Mouse (Mus musculus) hindbrain, embryonic 11.5 days (tissue): ENCODE data around the gene Olfr77. TPM values are rescaled to one million over a fixed set of nuclear protein-coding genes. Genes with fewer than 3 reads are reported as not detected.

Experiments used
- ATAC-seq: fragments of 200-750 bp; cut with Nextera tagmentation; 2 replicates; pipeline ENCODE4 v1.8.0; 2017; ENCODE audit warnings: mild to moderate bottlenecking, moderate TSS enrichment, moderate library complexity; ENCODE audit not compliant: low FRiP score
- DNase-seq: peaks from one replicate; pipeline ENCODE4 v3.0.0-alpha.2; 2015; ENCODE audit warnings: low spot score
- H3K27ac ChIP-seq: fragments of 300-500 bp; sonication (generic); 2 replicates; pipeline ENCODE4 v1.5.1; 2014; ENCODE audit warnings: mild to moderate bottlenecking, low read depth, low read length
- H3K27me3 ChIP-seq: fragments of 300-500 bp; sonication (generic); 2 replicates; pipeline ENCODE4 v1.6.1; 2014; ENCODE audit warnings: mild to moderate bottlenecking, low read length, moderate library complexity, mixed read lengths; ENCODE audit not compliant: control insufficient read depth, insufficient read depth
- H3K36me3 ChIP-seq: fragments of 300-500 bp; sonication (generic); 2 replicates; pipeline ENCODE4 v1.6.1; 2014; ENCODE audit warnings: mild to moderate bottlenecking, low read length, moderate library complexity, mixed read lengths; ENCODE audit not compliant: control insufficient read depth, insufficient read depth
- H3K4me1 ChIP-seq: fragments of 300-500 bp; sonication (generic); replicated peaks from 2 replicates; pipeline ENCODE4 v1.6.1; 2014; ENCODE audit warnings: low read length, mixed read lengths; ENCODE audit not compliant: control insufficient read depth, insufficient read depth
- H3K4me2 ChIP-seq: fragments of 300-500 bp; sonication (generic); replicated peaks from 2 replicates; pipeline ENCODE4 v1.6.1; 2014; ENCODE audit warnings: mild to moderate bottlenecking, low read depth, low read length
- H3K4me3 ChIP-seq: fragments of 300-500 bp; sonication (generic); 2 replicates; pipeline ENCODE4 v1.5.1; 2014; ENCODE audit warnings: low read depth, low read length
- H3K9ac ChIP-seq: fragments of 300-500 bp; sonication (generic); 2 replicates; pipeline ENCODE4 v1.6.1; 2014; ENCODE audit warnings: low read depth, low read length
- H3K9me3 ChIP-seq: fragments of 300-500 bp; sonication (generic); 2 replicates; pipeline ENCODE4 v1.6.1; 2016; ENCODE audit warnings: low read length; ENCODE audit not compliant: control insufficient read depth
- WGBS: fragments of 180-500 bp; shearing (Covaris S2); extraction: QIAGEN DNeasy Blood & Tissue Kit; methylation state at CpG from one replicate; pipeline ENCODE4 v1.1.7; 2014; 5-methylcytosine and 5-hydroxymethylcytosine counted together
- polyA plus RNA-seq: library from polyadenylated mRNA; unstranded; fragments of >200 nt; fragmentation: Nextera tagmentation; extraction: Ambion mirVana; gene quantifications from 2 replicates; pipeline ENCODE4 v1.2.1, GENCODE M21; 2014

The Olfr77 gene
- polyA plus RNA-seq: 0.22 TPM in 2 replicates

GRCm38 (mm10) chr9:19916565-19916964, at the start of gene Olfr77:
Gene Olfr77, plus strand, starts transcription at chr9:19916865.
- no peak for ATAC-seq
- Histone ChIP-seq H3K9me3 (0 out of 2 replicates have a peak, but pooled peaks cover 2% of the 10 kb centered on the region), H3K4me1 (no peaks in the 10 kb centered on the region), H3K27me3 (no peaks in the 10 kb centered on the region), H3K4me2 (no peak within 1 kb of the TSS), H3K36me3 (no peaks in the 10 kb centered on the region), H3K4me3 (no peak within 1 kb of the TSS), H3K9ac (no peak within 1 kb of the TSS), H3K27ac (no peak within 1 kb of the TSS)
- 88% methylated on average over 2 of the region's 2 CpGs for WGBS
- DNase-seq: no peak

- ATAC-seq (no peak), DNase-seq (no peak)
- Histone ChIP-seq H3K9ac (no peak within 1 kb of the TSS), H3K27me3 (no peaks in the 10 kb centered on the region), H3K4me1 (no peaks in the 10 kb centered on the region), H3K4me3 (no peak within 1 kb of the TSS), H3K27ac (no peak within 1 kb of the TSS), H3K36me3 (no peaks in the 10 kb centered on the region), H3K4me2 (no peak within 1 kb of the TSS), H3K9me3 (peaks cover 2% of the 10 kb centered on the region; the same call in 1 of the 2 replicates)
Observed at GRCm38 (mm10) chr9:19887904-19888303, 28.8 kb upstream of the Olfr77 start, which contains the start of gene Olfr862. Gene Olfr862, minus strand, starts transcription at chr9:19888004.

- no peak overlapping the region for H3K9ac ChIP-seq
- H3K36me3 ChIP-seq: no peaks in the 10 kb centered on the region
- H3K27ac ChIP-seq: no peak overlapping the region
- H3K4me2 ChIP-seq: no peak overlapping the region
- H3K9me3 ChIP-seq: 0 out of 2 replicates have a peak, but pooled peaks cover 2% of the 10 kb centered on the region
- no peak for ATAC-seq
- no peak overlapping the region for H3K4me3 ChIP-seq
- no peaks in the 10 kb centered on the region for H3K4me1 ChIP-seq
- DNase-seq: no peak
- no peaks in the 10 kb centered on the region for H3K27me3 ChIP-seq
- 56% methylated on average over 4 of the region's 4 CpGs for WGBS
Observed at GRCm38 (mm10) chr9:19911170-19911569, 5.5 kb upstream of the Olfr77 start.

Other genes starting within 250 kb of the Olfr77 start
- gene Olfr857, start 207.4 kb upstream of the Olfr77 start, polyA plus RNA-seq: not detected in 2 replicates
- gene Olfr58, start 136.6 kb upstream of the Olfr77 start, polyA plus RNA-seq: not detected in 2 replicates
- not detected in 2 replicates for gene Olfr859, start 112.0 kb upstream of the Olfr77 start, polyA plus RNA-seq
- gene Olfr860, start 67.1 kb upstream of the Olfr77 start, polyA plus RNA-seq: not detected in 2 replicates
- gene Olfr862, start 28.9 kb upstream of the Olfr77 start, polyA plus RNA-seq: not detected in 2 replicates
- gene Olfr866, start 111.2 kb downstream of the Olfr77 start, polyA plus RNA-seq: not detected in 2 replicates
- not detected in 2 replicates for gene Olfr867, start 140.7 kb downstream of the Olfr77 start, polyA plus RNA-seq
- gene Olfr868, start 181.8 kb downstream of the Olfr77 start, polyA plus RNA-seq: not detected in 2 replicates
- gene Olfr869, start 212.1 kb downstream of the Olfr77 start, polyA plus RNA-seq: not detected in 2 replicates